Mouse (Mus musculus): ENCODE measurements around the gene Hnrnpa0. TPM values are rescaled to one million over a fixed set of nuclear protein-coding genes. Genes with fewer than 3 reads are reported as not detected.

Hnrnpa0 gene
- total RNA-seq, 4 experiments from 2014 or later, result 55.0 to 65.7 (median 60.4) TPM

Other genes with a start within 250 kb of the Hnrnpa0 start
- under 1 TPM in 3 of 4 experiments, not detected in 1; 0.25 to 0.53 (median 0.27) TPM for gene Spock1, start 220.2 kb downstream of the Hnrnpa0 start, total RNA-seq (2022)
- gene Klhl3, start 15.0 kb downstream of the Hnrnpa0 start, total RNA-seq (2022), result 1 to 10 TPM; 2.0 to 3.1 (median 2.4) TPM
- gene Idnk, start 29.1 kb upstream of the Hnrnpa0 start, total RNA-seq (2022), result 10 to 100 TPM; 21.2 to 26.2 (median 24.6) TPM
- gene Ubqln1, start 87.1 kb upstream of the Hnrnpa0 start, total RNA-seq (2022), result 10 to 100 TPM; 46.8 to 51.6 (median 48.3) TPM
- 10 to 100 TPM; 18.4 to 28.5 (median 22.0) TPM for gene Gkap1, start 147.1 kb upstream of the Hnrnpa0 start, total RNA-seq (2022)
- gene Kif27, start 230.6 kb upstream of the Hnrnpa0 start, total RNA-seq (2022), result under 1 TPM in 3 of 4 experiments, not detected in 1; 0.09 to 0.11 (median 0.11) TPM

Data from heart, adult 8-10 months (tissue).